Mouse (Mus musculus) cerebellum, adult 2 months (tissue): ENCODE data around the gene Ulk4.

Source experiments
- CTCF ChIP-seq: fragments of 200-500 bp; IDR thresholded peaks from 2 replicates; pipeline ENCODE4 v1.5.1; 2011; ENCODE audit warnings: low read depth, mild to moderate bottlenecking, control low read depth, low read length, moderate library complexity, borderline replicate concordance; ENCODE audit not compliant: insufficient read depth
- POLR2A ChIP-seq: fragments of 200-500 bp; IDR thresholded peaks from 2 replicates; pipeline ENCODE4 v1.6.1; 2011; ENCODE audit warnings: low read length, control low read depth, borderline replicate concordance; ENCODE audit not compliant: insufficient read depth

DNA sequence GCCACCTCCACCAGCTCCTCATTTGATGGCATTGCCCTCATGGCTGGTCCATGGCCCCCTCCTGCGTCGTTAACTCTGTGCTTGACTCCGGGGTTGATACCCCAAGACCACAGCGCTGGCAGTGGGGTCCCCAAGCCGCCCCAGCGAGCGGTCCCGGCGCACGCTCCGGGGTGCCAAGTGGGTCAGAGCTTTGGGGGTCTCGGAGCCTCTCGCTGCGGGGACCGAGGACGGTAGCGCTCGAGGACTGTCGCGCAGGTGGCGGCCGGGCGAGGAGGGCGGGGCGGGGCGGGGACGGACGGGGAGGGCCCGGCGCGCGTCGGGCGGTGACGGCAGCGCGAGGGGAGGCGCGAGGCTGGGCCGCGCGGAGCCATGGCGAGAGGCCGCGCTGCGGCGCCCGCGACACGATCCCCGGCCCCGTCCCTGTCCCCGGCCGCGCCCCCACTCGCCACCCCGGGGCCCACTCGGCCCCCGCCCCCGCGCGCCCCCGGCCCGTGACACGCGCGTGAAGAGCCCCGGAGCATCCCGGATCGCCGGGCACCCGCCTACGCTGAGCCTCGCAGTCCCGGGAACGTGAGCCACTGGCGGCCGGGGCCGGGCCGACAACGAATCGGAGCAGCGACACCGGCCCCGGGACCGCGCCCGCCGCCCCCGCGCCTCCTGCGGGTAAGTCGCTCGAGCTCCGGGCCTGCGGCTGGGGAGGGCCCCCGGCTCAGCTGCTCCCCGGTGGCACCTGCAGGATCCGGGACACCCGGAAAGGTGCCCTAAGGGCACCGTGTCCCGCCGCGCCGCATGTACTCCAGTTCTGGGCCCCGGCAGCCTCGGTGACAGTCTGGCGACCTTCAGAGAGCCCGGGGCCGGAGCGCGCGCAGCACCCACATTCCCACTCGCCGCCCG lies 20.4 kb upstream of the Ulk4 start, which contains the start of gene Trak1:
- TF ChIP-seq POLR2A (peak; percentile 62), CTCF (no peak)
